Mouse (Mus musculus) cerebellum, postnatal 10 days (tissue): ENCODE measurements at regions not wholly inside any gene's neighbourhood (a gene's known extent, or its start where the extent isn't known, plus 50 kb on each side); places are given as distances from the start of the nearest gene placed in this dataset.

ENCODE experiments used
- DNase-seq, 2 experiments: peaks; one replicate each; pipeline ENCODE4 v3.0.0; 2021; ENCODE audit warnings: mixed read lengths in 2 of 2

DNA sequence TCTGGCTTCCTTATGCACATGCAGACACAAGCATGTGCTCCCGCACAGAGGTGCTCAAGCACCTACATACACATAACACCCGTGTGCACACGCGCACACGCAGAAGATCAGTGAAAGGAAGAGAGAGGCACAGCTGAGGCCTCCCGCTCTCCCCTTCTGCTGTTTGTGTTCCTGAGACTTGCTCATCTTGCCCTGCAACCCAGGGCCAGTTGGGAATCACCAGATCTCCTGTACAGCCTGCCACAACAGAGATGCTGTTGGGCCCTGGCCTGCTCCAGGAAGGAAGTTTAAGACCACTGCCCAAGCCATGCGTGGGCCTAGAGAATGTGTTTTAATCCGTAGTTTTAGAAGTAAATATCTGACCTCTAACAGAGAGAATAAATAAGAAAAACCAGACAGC, 160.0 kb upstream of the Ctnnb1 start:
- DNase-seq: no peak

DNA sequence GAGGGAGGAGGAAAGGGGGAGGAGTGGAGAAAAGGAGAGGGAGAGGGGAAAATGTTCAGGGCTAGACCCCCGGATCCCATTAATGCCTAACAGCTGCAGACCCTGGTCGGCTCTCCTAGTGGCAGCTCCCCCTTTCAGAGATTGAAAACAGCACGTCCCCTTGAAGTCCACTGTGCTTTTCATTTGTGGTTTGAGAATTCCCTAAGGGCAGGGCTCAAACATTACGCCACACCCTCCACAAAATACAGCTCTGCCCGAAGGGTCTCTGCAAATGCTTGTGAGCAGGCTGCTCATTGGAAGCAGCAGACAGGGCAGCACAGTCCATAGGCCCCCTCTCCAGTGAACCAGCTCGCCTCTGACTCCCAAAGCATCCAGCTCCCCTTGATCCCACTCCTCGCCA, 159.3 kb upstream of the Ctnnb1 start:
- no peak for DNase-seq

DNA sequence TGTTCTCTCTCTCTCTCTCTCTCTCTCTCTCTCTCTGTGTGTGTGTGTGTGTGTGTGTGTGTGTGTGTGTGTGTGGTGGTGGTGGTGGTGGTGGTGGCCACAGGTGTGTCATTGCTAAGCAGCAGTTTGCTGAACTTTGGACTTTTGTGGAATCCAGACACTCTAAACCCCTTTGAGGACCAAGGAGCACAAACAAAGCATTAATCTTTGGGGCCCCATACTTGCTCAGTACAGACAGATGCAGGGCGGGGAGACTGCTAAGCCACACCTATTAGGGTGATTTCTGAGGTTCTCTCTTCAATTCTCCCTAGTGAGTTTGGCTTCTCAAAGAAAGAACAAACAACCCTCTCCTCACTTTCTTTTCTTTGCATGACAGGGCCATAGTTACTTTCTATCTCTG, 158.1 kb upstream of the Ctnnb1 start:
- no peak for DNase-seq

DNA sequence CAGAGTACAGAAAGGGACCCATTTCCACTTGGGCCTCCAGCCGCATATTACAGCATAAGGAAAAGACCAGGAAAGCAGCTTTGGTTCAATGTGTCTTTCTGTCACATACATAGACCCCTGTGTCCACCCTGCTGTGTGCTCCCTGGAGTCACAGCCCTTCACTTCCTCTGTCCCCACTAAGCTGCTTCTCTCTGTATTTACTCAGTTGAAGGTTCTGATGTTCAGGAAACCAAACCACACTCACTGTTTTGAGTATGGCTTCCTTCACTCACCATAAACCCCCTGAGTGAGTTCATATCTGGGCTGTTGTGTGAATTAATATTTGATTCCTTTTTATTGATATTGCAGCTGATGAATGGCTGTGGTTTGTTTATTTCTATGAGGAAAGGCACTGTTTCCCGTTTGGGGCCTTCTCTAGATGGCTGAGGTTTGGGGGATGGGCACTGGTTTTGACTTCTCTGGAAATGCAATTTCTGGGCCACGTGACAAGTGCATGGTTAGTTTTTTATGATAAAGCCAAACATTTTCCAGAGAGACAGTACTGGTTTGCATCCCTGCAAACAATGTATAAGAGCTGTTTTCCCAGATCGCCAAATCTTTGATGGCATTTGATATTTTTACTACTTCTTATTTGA, 157.0 kb upstream of the Ctnnb1 start:
- no peak for DNase-seq

DNA sequence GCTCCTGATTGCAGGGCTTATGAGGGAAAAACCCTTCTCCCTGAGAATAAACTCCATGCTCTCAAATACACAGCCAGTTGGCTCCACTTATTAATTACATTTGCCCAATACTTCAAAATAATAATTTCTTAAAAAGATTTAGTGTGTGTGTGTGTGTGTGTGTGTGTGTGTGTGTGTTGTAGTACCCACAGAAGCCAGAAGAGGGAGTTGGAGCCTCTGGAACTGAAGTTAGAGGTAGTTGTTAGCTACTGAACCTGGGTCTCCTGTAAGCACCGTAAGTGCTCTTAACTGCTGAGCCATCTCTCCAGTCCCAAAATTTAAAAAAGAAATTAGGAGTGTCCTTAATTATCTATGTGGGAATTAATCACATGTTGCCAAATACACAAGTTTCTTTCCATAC, 154.8 kb upstream of the Ctnnb1 start:
- peak; percentile 29 to 49 for DNase-seq

DNA sequence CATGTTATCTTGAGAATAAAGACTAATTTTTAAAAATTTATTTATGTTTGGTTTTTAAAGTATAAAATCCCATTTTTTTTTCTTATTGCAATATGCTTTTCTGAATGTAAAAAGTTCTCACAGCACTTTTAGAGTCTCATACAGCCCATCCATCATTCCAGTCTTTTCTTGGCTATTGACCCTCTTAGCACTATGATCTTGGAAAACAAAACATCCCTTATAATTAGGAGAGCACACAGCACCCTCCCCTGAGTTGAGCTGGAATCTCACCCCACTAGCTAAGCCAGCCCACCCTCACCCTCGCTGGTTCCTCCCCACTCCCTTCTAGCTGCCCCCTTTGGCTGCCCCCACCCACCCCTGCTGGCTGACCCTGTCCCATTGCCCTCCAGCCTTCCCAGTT, 154.2 kb upstream of the Ctnnb1 start:
- no peak for DNase-seq

DNA sequence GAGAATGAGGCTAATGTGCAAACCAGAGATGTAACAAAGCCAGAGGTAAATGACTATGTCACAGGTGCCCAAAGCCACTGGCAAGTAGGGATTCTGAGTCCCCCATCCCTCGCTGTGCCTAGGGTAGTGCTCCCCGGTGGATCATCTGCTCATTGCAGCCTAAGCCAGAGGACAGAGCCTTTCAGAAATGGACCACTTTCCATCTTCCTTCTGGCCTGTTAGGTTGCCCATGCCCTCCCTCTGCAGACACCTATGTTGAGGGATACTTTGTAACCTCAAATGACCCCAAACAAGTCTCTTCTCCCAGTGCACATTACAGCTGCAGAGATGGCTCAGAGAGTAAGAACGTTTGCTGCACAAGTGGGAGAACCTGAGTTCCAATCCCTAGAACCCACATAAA, 153.3 kb upstream of the Ctnnb1 start:
- DNase-seq: no peak

DNA sequence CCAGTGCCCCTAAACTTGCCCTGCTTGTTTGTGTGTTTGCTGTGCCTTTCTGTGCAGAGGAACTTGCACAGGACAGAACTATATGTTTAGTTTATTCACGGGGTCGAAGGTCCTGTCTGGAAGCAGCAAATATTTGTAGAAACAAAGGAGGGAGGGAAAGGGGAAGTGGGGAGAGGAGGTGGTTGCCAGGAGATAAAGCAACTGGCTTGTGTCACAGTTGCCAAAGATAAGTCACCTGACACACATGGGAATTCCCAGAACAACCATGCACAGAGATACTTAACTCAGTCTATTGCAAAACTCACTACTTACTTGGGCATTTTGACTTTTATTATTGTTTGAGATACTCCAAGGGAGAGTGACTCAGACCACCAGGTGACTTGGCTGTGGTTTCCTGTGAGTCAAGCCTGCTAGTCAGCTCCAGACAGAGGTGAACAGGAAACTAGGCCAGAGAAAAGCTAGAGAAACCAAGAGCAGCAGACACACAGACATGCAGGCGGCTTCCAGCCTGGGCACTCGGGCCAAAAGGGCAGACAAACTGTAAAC, 152.5 kb upstream of the Ctnnb1 start:
- no peak for DNase-seq

DNA sequence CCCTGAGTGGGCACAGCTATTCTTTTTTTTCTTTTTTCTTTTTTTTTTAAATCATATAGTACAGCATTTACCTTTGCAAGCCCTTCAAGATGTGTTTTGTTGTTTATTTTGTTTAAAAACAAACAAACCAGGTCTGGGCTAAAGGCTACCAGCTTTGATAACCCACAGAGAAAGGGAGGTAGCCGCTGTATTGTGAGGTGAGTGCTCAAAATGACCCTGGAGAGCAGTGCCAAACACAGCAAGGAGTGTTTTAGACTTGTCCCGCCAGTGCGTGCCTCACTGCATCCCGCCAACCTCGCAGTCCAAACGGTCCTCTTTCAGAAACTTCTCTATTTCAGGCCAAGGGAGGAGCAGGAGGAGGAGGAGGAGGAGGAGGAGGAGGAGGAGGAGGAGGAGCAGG, 152.0 kb upstream of the Ctnnb1 start:
- no peak for DNase-seq

DNA sequence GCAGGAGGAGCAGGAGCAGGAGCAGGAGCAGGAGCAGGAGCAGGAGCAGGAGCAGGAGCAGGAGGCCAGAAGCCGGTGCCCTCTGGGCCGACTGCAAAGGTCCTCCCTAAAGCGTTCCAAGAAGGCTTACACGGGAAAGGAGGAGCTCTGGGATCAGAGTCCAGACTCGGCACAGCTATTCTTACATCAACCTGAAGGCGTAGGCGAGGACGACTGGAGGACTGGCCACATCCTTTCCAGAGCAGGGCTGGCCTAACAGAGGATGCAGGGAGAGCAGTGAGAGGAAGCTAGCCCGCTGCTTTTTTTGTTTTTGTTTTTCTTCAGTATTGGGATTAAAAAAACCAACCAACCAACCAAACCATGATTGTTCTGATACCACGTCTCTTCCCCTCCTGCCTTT, 151.5 kb upstream of the Ctnnb1 start:
- DNase-seq: no peak

DNA sequence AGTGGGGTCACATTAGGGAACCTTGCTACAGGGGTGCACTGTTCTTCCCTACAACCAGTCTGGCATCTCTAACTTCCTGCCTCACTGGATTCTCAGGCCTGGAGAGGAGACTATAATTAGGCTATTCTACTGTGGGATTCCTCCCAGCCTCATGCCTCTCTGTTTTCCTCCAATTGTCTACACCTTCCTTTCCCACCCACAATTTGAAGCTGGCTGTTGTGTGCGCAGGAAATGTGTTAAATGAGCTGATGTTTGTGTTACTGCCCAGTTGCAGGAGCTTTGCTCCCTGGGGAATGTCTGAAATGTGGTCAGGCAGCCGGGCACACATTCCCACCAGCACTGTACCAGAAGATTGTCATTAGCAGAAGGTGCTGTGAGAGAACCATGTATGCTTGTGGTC, 150.6 kb upstream of the Ctnnb1 start:
- DNase-seq: no peak

DNA sequence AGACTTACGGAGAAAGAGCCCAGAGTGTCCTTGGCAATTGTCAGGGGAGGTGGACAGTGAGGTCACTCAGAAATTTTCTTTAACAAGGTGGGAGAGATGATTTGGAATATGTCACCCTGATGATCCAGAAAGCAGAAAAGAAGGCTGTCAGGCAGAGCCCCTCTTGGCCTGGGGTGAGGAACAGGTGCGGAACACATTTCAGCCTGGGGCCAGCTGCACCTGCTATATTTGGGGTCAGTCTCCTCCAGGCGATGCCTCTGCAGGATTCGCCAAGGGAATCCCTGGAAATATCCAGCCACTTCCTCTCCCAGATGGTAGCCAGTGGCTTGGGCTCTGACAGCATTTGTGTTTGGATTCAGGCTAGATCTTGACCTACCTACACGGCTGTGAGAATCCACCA, 134.8 kb upstream of the Ctnnb1 start:
- no peak for DNase-seq

DNA sequence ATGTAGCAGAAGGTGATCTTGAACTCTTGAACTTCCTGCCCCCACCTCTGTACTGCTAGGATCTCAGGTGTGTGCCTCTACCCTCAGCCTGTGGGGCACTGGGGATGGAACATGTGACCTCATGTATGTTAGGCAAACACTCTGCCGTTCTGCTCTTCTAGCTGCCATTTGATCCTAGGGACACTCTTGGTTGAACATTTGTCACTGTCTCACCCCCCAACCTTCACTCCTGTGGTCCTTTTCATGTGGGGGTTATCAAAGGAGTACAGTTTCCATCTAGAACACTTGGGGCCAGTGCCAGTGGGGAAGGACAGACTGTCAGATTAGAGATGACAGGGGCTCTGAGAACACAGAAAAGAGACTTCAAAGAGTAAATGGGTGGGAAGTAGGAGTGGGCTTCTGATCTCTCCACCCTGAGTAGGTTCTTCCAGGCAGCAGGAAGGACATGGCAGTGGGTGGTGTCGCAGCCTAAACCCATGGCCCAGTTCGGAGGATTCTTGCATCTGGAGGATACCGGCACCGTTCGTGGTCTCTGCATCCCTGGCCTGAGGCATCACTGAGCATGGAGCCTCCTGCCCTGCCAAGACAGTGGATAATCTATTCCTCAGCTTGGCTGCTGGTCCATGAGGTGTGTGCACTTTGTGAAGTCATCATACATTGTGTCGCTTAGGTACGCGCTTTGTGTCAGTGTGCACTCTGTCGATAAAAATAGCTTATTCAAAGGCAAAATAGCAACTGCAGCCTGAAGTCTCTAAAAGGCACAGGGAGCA, 132.7 kb upstream of the Ctnnb1 start:
- DNase-seq: no peak

DNA sequence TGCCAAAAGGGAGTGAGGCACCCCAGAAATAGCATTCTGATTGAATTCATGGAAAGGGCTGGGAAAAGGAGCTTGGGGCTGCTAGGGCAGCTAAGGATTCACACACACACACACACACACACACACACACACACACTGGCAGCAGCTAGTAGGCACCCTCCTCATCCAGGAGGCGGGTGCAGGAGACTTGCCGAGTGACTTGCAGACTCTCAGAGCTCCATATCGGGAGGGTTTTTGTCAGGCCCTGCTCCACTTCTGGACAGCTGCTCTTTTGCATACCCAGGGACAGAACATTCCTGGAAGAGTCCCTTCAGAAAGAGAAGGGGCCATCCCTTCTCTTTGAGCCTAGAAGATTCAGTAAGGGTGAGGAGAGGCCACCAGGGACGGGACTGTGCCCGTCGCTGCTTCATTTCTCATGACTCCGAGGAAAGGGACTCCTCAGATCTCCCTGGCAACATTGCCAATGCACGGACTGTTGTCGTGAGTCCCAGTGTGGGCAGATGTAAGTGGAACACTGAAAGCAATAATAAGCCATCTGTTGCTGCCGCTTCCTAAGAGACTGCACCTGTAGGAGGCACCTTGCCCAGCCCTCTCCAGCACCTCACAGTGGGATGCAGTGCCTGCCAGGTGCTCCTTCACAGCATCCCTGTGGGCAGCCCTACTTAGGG, 130.9 kb upstream of the Ctnnb1 start:
- DNase-seq: no peak

DNA sequence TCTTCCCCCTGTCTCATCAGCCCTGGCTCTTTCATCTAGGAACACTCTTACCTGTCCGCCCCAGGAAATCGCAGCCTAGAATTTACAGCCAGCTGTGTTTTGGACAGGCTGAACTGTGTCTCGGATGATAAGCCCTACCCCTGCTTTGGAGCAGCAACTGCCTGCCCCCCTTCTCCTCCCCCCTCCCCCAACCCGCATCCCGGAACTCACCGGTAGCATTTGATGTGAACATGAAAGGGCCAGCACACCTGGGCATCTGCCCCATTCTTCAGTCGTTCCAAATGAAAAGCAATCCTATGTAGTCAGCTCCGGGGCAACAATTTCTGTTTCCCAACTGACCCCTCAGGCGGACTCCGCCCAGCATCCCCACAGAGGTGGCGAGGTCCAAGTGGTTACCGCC, 130.1 kb upstream of the Ctnnb1 start:
- no peak for DNase-seq

DNA sequence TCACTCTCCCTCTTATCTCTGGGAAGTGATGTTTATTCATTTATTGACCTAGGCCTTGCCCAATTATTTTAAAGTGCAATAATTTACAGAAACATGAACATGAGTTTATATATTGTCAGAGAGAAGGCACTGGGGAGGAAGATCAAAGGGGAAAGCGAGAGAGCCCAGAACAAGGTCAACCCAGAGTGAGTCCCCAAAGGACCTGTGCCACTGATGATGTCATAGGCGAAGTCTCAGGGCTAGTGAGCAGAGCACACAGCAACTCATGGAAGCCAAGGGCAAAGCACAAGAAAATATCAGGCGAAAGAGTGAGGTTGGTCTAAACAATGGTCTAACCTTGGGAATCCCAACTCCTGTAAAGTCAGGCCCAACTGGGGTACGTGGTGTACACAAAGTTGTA, 126.4 kb upstream of the Ctnnb1 start:
- DNase-seq: no peak

DNA sequence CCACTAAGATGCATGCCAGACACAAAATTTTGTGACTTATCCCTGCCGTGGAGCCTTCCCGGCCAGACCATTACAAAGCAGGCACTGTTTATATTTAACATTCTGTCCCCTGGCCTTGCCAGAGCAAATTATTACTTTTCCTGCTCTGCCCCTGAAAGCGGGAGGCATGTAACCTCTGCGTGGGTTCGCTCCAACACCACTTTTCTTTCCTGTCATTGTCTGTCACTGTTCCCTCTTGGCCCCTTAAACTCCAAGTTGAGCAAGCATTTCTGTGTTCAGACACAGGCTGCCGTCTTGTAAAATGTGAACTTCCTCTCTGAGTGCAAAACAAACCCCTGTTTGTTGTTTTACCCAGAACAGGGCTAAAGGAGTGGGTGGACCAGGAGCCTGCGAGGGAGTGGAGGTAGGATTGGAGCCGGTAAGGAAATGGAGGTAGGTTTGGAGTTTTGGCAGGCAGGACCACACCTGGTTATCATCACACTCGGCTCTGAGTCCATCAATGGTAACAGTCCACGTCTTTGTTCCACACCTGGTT, 124.2 kb upstream of the Ctnnb1 start:
- DNase-seq: no peak

DNA sequence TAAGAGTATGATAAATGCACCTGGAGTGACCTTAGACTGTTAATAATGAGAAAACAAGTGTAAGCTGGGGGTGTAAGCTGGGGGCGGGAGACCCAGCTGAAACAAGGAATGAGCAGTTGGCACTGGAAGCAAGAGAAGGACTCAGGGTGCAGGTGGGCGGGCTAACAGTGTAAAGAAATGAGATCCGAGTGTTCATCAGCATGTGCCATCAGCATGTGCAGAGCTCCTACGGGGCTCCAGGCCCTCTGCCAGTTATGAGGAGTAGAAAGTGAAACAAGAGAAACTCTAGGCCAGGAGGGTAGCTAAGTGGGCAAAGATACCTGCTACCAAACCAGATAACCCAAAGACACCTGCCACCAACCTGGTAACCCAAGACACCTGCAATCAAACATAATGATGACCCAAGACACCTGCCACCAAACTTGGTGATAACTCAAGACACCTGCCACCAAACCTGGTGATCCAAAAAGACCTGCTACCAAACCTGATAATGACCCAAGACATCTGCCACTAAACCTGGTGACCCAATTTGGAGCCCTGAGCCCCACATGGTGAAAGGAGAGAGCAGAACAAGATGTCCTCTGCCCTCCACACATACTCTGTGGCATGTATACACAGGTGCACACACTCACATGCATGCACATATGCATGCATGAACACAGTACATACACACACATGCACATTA, 120.1 kb upstream of the Ctnnb1 start:
- DNase-seq: peak; percentile 34 to 35

DNA sequence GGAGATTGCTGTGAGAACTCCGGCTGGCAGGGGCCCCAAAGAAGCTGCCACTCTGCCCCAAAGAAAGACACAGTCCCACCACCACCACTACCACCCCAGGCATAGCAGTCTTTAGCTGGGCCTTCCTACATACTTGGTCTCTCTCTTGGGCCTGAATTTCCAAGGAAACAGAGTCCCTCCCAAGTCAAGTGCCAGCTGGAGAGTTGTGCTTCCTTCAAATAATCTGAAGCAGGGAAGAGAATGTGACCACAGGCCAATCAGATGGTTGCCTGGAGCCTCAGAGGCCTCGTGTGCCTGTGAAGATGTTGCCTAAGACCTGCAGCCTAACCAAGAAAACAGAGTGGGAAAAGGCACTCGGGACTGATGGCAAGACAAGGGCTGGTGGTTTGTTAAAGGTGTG, 117.5 kb upstream of the Ctnnb1 start:
- no peak for DNase-seq

DNA sequence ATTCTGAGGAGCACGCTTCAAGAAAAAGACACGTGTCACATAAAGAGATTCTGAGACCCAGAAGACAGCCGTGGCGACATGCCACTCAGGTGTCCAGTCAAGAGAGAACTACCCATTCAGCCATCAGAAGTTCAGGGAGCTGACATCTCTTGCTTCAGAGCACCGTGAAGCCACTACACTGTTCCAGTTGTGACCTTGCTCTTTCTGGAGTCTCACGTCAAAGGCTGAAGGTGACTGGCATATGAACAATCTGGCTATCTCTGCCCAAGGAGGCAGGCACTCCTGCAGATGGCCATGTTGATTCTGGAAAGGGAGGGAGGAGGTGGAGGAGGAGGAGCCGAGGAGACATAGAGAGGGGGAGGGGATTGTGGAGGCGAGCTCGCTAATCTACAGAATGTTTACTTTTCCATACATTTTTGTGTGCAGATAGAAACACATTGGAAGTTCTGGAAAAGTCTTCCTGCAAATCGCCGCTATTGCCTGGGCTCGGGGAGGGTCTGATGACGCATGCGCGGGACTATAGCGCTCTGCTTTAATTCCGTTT, 116.3 kb upstream of the Ctnnb1 start:
- DNase-seq: no peak

DNA sequence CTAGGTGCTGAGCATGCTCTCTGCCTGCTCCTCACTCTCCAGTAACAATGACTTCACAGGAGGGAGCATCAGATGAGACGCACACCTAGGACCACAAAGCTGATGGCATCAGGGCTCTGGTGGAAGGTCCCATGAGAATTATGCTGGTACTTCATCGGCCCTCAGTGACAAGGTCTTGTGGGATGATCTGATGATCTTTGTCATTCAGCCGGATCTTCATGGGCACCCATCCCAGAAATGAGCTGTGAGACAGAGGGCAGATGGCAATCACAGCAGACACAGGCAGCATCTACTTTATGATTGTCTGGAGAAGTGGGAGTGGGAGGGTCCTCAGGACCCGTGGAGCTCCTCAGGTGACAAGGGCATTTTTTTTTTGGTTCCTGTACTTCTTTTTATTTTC, 114.7 kb upstream of the Ctnnb1 start:
- peak; percentile 76 to 78 for DNase-seq

DNA sequence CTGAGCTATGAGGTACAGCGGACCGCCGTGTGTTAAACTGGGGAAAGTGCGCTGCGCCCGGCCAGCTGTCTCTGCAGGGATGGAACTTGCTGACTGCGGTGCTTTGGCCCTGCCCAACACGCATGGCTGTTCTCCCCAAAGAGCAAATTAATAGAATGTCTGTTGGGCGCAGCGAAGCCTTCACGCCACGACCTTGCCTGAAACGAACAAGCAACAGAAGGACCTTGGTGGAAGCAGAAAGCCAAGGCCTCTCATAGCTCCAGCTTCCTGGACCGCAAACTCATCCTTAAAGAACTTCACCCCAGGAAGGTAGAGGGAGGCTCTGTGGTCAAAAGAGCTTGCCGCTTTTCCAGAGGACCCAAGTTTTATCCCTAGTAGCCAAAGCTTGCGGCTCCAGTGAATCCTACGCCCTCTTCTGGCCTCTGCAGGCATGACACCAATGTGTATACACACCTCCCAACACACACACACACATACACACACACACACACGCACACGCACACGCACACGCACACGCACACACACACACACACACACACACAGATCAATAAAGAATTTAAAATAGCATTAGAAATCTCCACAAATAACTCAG, 110.2 kb upstream of the Ctnnb1 start:
- no peak for DNase-seq
